Mouse (Mus musculus): Measurements from ENCODE around the gene Dennd4b.
"Not testable (repeated sequence)": the region's sequence is repeated elsewhere in the genome, so short reads cannot be mapped to it uniquely, and the experiment has no call there.

DNA sequence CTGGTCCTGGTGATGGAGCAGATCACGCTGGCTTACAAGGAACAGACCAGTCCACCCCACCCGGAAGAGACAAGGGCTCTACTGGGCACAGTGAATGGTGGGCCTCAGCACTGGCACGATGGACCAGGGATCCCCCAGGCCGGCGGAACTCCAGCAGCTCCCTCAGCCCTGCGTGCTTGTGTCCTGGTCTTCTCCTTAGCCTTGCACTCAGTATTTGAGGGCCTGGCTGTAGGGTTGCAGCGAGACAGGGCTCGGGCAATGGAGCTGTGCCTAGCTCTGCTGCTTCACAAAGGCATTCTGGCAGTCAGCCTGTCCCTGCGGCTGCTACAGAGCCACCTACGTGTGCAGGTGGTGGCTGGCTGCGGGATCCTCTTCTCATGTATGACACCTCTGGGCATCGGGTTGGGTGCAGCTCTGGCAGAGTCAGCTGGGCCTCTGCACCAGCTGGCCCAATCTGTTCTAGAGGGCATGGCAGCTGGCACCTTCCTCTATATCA is 13.2 kb upstream of the Dennd4b start:
- TF ChIP-seq E2F4 (IDR thresholded peaks at IDR 0.05; ENCODE audit: insufficient replicate concordance, low read depth, low read length); POLR2A (IDR thresholded peaks at IDR 0.05; ENCODE audit: low read depth, low read length); CTCF (conservative IDR thresholded peaks at IDR 0.05 in 1 of 2, IDR thresholded peaks at IDR 0.05 in 1 of 2; ENCODE audit: low read depth in 2 of 2, low read length in 2 of 2); SMC3 (IDR thresholded peaks at IDR 0.05; ENCODE audit: low read depth, low read length); HCFC1 (IDR thresholded peaks at IDR 0.05; ENCODE audit: low read depth, low read length); ZMIZ1 (IDR thresholded peaks at IDR 0.05; ENCODE audit: low read depth, low read length); CHD2 (IDR thresholded peaks at IDR 0.05; ENCODE audit: low read length); EP300 (IDR thresholded peaks at IDR 0.05; ENCODE audit: low read length); MXI1 (IDR thresholded peaks at IDR 0.05; ENCODE audit: low read depth, low read length); ZNF384 (IDR thresholded peaks at IDR 0.05; ENCODE audit: low read depth, low read length); KAT2A (IDR thresholded peaks at IDR 0.05; ENCODE audit: insufficient replicate concordance, low read length); RCOR1 (conservative IDR thresholded peaks at IDR 0.05; ENCODE audit: low read depth, low read length): not testable (repeated sequence)

Measured in CH12.LX (cell line).